Mouse (Mus musculus) cerebellum, postnatal 25 days (tissue): ENCODE results near the gene Ankrd13a.
"Not testable (repeated sequence)": the region's sequence is repeated elsewhere in the genome, so short reads cannot be mapped to it uniquely, and the experiment has no call there.

Experiments
- DNase-seq, 2 experiments: peaks; one replicate each; pipeline ENCODE4 v3.0.0; 2021; ENCODE audit warnings: mixed read lengths in 2 of 2

Ankrd13a gene

DNA sequence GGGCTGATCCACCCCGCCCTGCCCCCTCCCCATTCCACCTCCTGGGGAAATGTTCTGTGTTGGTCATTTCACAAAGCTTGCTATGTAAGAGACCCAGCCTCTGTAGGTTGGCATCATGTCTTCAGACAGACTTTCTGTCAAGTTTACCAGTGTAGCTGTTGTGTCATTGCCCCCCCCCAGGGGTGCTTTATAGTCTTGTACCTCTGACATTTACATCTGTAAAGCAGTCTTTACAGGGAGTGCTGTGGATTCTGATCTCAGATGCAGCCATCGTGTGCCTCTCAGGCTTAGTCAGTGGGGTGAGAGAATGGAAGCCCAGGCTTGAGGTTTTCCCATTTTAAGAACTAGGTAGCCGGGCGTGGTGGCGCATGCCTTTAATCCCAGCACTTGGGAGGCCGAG lies 27.4 kb downstream of the Ankrd13a start:
- no peak for DNase-seq

DNA sequence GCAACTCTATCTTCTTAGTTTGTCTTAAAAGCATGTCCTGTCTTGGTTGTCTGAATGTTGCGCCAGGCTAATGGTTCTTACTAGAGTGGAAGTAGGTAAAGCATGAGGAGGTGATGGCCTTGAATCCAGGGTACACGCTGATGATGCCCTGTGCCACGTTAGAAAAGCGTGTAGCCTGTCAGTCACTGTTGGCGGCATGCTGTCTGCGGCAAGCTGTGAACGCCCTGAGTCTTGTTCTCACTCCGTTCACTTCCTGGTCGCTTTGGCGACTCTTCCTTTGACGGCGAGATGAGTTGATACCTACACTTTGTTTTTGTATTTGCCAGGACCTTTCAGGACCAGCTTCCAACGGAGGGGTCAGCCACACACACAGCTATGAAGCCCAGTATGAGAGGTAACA lies 28.8 kb downstream of the Ankrd13a start:
- DNase-seq: no peak

DNA sequence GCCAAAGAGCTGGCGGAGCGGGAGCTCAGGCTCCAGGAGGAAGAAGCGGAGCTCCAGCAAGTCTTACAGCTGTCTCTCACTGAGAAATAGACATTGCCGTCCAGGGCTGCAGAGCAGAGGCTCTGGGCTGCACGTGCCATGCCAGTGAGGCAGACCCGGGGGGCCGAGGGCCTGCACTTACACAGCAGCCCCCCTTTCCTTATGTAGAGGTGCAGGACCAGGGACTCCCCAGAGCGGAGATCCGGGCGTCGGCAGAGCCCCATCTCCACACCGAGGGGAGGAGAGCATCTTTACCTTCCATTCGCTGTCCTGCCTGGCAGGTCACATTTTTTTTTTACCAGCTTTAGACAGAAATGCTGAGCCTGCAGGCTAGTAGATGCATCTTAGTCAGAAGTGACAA lies 29.9 kb downstream of the Ankrd13a start:
- peak in 1 of 2 experiments; percentile 29 for DNase-seq

DNA sequence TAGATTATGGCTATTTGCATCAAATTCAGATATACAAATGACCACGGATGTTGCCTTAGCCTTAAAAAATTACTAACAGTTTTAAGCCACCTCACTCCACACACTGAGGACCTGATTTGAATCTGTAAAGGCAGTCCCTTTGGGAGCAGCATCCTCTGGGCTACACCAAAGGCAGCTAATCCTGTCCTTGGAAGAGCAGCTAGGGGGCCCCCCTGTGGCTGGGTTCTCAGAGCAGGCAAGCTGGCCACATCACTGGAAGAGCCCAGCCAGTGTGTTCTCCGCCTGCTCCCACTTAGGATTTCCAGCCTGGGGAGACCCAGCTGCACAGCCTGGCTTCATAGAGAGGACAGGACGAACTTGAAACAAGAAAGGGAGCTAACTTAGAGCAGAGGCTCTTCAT lies 30.5 kb downstream of the Ankrd13a start:
- DNase-seq: peak; percentile 71 to 85

DNA sequence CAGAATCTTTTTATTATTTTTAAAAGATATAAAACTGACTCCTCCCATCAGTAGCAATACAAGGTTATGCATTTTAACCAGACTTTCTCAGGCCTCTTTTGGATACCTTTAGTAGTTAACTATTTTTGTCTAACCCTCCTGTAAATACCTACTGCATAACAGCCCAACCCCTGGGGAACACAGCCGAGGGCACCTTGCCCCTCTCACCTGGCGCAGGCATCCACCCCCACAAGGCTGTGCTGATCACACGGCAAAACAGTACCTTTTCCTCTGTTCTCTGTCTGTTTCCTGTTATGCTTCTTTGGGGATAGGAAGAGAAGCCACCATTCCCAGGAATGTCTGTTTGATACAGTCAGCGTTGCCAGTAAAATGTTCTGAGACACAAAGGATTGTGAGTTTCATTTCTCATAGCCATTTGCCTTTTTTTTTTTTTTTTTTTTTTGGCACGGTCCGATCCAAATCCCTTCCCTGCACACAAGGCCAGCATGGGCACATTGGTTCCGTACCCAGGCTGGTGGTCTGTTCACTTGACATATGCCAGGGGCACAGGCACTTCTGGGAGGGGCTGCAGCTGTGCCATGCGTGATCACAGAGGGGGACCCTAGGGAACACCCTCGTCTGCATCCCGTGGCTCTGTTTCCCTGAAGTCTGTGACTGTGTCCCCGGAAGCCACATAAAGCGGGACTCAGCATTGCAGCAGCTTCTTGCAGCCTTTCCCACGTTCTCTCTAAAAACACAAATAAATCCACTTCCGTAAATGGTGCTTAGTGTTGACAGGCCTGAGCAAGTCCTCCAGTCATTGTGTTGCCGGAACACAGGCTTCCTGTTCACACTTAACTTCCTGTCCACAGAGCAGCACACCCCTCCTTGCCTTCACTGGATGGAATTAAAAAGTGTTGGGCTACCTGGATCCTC lies 31.2 kb downstream of the Ankrd13a start:
- no peak for DNase-seq

DNA sequence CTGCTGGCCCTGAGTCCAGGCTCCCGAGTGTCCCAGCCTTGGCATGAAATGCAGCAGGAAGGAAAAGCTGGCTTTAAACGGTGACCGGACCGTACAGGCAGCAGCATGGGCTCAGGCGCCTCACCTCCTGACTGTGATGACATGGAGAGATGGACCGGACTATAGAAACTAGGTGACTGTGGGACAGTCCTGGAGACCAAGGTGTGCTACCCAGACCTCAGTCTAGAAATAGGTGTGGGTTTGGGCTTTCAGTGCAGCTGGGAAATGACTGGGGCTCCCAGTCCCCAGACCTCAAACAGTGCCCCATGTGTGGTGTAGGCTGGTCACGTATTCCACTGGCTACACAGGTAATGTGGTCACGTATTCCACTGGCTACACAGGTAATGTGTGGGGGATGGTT lies 32.2 kb downstream of the Ankrd13a start:
- peak in 1 of 2 experiments; percentile 10 for DNase-seq

DNA sequence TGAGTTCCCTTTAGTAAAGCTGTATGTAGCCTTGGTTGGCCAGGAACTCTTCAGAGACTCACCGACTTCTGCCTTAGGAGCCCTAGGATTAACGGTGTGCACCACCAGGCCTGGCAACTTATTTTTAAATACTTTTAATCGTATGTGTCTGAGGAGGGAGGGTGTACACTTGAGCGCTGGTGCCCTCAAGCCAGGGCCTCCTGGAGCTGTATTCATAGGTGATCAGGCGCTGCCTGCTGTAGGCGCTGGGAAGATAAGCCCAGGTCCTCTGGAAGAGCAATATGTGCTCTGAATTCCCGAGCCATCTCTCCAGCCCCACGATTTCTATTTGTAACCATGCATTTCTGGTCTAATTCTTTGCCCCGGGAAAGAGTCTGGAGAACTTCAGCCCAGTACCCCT lies 32.6 kb downstream of the Ankrd13a start:
- peak in 1 of 2 experiments; percentile 4 for DNase-seq

DNA sequence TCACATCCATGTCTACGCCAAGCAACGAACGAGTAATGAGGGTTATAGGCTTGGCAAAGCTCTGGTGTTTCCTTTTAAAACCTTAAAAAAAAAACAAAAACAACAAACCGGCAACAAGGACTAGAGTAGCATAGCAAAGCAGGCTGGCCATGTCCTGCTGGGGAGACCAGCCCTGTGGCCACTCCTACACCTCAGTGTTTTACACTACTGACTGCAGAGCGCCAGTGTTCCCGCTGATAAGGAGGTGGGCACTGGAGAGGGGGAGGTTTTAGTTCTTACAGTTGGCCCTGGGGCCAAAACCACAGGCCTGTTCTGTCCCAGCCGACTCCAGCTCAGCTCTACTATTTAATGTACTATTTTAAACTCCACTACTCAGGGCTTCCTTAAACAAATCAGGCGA lies 33.0 kb downstream of the Ankrd13a start:
- no peak for DNase-seq

DNA sequence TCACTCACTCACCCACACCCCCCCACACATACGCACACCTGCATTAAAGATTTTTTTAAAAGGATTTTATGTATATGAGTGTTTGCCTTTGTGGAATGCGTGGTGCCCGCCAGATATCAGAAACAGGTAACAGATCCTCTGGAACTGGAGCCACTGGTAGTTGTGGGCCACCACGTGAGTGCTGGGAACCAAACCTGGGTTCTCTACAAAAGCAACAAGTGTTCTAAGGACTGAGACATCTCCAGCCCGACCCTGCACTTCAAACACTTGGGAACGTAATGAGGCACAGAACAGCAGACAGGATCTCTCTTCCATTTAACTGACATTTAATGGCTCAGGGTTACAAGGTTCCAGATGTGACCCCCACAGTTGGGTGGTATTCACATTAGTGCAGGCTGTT lies 33.4 kb downstream of the Ankrd13a start:
- DNase-seq: no peak

DNA sequence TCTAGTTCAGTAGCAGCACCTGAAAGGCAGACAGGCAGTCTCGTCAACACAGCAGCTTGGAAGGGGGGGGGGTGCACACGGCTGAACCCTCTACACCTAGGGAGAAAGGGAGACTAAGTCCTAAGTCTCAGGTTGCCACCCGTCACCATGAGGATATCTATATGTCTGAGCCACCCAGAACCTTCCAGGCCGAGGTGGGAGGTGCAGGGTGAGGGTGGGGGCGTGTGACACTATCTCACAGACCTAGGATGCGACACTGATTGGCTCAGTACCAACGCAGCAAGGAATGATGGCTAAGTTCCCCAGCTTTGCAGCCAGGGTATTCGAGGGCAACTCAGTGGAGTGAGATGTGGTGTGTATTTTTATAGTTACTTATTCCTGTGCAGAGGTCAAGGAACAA lies 33.9 kb downstream of the Ankrd13a start:
- no peak for DNase-seq

DNA sequence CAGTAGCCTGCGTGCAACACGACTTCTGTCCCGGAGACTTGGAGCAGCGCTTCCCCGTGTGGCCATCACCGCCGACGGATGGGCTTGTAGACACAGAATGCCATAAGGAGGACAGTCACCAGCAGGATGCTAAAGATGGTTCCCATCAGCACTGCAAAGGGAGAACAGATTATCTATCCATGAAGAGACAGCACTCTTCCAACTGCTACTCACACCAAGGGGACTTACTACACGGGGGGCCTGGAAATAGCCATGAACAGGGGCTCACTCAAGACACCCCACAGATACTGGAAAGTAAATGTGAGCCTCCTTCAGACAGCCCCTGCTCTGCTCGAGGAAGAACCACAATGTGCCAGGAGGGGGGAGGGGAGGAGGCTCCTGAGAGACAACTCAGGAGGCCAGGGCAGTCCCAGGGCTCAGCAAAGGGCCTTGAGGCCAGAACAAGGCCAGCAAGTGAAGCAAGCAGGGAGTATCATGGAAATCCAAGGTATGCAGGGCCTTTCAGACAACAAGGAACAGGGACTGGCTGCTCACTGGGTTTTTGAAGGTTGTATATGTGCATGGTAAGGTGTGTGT lies 34.8 kb downstream of the Ankrd13a start:
- DNase-seq: peak in 1 of 2 experiments; percentile 54

DNA sequence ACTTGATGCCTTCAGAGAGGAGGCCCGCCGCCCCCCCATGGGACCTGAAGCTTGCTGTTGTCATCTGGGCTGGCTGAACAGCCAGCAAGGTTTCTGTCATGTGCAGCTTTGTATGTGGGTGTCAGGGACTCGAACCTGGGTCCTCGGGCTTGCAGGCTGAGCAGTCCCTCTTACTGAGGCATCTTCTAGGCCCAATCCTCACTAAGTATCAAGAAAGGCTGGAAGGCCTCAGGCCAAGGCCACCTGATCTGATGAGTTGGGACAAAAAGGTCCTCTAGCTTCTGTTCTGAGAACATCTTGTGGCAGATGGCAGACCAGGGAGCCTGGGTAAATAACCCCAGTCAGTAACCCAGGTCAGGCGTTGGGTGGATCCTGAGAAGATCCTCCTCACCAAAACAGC lies 35.3 kb downstream of the Ankrd13a start:
- no peak for DNase-seq

DNA sequence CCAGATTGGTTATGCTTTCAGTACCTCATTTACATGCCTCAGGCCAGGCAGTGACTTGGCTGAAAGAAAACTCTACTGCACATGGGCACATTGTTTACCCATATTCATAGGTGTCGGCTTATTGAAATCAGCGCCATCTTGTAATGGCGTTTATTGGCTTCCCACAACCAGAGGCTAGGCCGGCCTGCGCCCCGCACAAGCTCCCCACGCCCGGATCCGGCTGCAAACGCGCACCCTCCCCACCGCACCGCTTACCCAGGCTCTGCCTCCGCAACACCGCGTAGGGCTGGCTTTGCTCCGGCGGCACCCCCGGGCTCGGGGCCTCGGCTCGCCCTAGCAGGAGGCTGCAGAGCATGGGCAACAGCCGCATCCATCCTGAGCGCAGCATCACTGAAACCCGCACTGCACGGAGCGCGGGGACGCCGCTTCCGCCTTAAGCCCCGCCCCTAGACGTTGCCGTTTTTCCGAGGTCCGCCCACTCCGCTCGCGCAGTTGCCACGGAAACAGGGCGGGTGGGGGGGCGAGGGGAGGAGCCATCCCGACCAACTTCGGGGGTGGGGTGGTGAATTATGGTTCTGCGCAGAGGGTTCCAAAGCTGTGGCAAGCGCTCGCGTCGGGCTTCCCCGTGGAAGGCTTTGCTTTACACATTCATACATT lies 39.2 kb downstream of the Ankrd13a start:
- DNase-seq: peak; percentile 91 to 96

DNA sequence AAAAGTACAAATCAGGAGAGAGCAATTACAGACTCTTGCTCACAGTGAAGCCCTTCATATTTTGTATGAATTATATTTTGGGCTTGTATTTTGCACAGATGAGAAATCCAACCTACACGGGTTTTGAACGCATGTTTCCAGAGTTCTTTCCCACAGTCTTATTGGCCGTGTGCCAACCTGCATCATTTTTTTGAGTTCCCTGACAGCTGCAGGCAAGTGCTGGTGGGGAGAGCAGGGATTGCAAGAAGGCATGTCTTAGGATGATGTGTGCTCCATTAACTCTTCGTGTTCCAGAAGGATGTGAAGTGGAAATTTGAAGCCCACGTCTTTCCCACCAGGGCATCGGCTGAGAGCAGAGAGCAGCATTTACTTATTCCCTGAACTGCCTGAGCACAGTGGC lies 42.1 kb downstream of the Ankrd13a start:
- no peak for DNase-seq

DNA sequence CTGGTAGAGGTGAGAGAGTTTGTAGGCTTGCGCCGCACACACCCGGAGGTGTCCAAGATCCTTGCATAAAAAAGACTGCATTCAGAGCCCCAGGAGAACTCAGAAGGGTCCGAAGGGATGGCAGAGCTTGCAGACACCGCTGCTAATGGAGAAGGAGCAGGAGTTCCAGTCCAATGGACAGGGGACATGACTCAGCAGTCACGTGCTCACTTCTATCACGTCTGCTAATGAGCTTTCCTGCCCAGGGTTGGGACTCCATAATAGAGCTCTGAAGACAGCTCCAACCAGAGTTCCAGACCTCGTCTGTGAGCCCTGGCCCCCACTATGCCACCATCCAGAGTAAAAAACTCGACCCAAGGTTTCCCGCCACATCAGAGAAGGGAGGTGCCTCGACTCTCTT lies 43.6 kb downstream of the Ankrd13a start:
- no peak for DNase-seq

DNA sequence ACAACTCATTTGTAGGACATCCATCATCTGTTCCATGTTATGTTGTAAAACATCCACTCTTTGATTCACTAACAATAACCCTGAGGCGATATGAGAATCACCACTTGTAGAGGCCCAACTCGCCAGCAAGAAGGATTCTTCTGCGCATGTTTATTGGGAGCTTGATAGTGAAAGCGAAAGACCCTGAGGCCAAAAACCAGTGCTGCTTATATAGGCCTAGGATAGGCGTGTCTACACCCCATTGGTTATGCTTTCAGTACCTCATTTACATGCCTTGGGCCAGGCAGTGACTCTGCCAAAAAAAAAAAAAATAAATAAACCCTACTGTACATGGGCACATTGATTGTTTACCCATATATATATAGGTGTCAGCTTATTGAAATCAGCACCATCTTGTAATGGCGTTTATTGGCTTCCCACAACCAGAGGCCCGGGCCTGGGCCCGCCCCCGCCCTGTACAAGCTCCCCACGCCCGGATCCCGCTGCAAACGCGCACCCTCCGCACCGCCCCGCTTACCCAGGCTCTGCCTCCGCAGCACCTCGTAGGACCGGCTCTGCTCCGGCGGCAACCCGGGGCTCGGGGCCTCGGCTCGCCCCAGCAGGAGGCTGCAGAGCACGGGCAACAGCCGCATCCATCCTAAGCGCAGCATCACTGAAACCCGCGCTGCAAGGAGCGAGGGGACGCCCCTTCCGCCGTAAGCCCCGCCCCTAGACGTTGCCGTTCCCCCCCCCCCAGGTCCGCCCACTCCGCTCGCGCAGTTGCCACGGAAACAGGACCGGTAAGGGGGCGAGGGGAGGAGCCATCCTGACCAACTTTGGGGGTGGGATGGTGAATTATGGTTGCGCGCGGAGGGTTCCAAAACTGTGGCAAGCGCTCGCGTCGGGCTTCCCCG lies 48.6 kb downstream of the Ankrd13a start, which contains the start of gene 1500011B03Rik:
Gene 1500011B03Rik, minus strand, starts transcription at position 673 of the 893 bp plus-strand sequence.
- peak; percentile 81 to 90 for DNase-seq

DNA sequence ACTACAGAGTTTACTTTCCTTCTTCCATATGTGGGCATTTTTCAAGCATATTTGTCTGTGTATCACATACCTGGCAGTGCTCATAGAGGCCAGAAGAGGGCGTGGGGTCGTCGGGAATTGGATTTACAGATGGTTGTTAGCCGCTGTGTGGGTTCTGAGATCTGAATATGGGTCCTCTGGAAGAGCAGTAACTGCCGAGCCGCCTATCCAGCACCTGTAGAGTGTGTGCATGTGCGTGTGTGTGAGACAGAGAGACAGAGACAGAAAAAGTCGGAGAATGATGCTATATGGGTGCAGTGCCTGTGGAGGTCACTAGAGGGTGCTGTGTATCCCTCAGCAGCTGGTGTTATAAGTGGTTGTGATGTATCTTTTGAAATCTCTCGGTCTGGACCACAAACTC lies 49.7 kb downstream of the Ankrd13a start:
- DNase-seq: peak; percentile 64 to 65

DNA sequence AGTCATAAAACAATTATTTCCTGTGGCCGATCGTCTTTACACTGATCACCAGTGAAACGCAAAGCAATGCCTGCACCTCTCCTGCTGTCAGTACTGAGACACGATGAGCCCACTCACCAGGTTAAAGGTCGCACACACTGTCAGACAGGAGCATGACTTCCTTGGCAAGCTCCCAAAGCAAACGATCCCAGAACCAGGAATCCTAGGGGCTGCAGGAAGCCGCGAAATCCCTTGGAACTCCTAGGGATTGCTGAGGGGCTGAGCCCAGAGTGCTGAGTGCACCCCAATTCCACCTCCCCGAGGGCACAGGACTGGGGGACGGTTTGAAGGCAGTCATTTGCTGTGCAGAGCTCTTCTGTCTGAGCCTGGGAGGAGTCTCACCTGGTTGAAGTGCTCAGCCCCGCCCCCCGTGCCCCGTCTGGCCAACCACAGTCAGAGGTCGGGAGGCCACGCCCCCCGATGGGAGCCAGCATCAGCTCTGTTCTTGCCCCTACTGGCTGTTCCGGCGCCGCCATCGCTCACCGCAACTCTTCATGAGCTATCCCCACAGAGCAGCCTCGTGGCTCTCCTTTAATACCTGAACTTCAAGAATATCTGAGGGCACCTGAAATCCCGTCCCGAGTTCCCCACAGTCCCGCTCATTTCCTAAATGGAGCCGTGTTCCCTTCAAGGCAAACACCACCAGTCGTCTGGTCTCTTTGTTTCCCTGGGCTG lies 51.7 kb downstream of the Ankrd13a start:
- peak; percentile 79 to 91 for DNase-seq

DNA sequence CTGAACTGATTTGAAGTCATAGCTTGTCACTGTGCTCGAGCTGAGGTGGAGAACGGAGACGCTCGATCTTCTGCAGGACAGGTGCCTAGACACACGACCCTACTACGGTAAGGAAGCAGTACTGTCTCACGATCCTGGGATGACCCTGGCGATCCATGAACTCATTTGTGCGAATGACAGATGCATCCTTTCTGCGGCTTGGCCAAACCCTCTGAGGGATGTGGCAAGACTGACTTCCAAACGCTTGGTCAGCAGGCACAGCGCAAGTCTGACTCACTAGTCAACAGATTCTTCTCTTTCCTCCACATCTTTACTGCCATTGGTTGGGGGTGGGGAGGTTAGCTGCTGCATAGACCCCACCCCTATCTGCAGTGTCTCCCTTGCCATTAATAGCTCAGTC lies 53.0 kb downstream of the Ankrd13a start:
- DNase-seq: no peak

DNA sequence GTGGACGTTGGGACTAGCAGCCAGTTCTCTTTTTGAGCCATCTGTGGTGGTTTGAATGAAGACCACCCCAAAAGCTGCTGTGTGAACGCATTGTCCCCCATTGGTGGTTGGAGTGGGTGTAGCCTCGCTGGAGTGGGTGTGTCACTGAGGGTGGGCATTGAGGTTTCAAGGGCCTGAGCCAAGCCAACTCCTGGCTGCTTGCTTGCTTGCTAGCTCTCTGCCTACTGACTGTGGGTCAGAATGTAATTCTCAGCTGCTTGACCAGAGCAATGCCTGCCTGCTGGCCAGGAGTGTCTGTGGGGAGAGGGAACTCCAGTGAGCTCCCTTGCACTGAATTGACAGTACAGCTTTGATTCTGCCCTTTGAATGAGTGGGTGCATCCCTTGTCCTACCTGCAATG lies 55.3 kb downstream of the Ankrd13a start:
- DNase-seq: no peak

DNA sequence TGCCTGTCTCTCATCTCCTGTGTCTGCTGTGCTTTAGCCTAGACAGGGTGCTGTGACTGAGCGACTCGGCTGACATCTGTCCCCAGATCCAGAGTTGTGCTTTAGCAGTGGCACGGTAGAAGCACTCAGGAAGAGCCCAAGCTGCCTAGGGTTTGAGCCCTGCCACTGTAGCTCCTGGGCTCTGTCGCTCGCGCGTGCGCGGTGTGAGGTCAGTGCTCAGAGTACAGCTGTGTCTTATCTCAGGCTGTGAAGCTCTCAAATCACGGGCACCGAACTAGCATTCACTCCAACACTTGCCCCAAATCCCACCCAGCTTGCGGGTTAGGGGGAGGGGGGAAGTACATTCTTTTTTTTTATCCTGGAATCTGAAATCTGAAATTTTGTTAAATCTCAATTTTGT lies 62.4 kb downstream of the Ankrd13a start:
- no peak for DNase-seq

DNA sequence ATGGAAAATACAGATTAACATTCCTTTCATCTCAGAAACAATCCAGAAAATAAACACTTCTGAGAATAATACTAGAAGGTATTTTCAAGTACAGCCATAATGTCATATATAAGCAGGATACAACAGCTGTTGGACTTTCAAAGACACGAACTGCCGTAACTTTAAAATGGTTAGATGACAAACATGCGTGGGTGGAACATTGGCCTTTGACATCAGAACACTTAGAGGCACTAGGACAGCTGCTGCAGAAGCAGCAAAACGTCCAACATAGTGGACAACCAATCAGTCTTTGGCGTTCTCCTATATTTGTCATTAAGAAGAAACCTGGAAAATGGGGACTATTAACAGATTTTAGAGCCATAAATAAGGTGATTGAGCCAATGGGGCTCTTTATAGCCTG lies 66.0 kb downstream of the Ankrd13a start:
- DNase-seq: not testable (repeated sequence)
